Mouse (Mus musculus): Measurements from ENCODE around the gene Zcchc3. TPM values are rescaled to one million over a fixed set of nuclear protein-coding genes. Genes with fewer than 3 reads are reported as not detected.

Gene Zcchc3
- 1 to 10 TPM; 2.8 TPM for polyA plus RNA-seq (2017; shearing (Covaris generic))

DNA sequence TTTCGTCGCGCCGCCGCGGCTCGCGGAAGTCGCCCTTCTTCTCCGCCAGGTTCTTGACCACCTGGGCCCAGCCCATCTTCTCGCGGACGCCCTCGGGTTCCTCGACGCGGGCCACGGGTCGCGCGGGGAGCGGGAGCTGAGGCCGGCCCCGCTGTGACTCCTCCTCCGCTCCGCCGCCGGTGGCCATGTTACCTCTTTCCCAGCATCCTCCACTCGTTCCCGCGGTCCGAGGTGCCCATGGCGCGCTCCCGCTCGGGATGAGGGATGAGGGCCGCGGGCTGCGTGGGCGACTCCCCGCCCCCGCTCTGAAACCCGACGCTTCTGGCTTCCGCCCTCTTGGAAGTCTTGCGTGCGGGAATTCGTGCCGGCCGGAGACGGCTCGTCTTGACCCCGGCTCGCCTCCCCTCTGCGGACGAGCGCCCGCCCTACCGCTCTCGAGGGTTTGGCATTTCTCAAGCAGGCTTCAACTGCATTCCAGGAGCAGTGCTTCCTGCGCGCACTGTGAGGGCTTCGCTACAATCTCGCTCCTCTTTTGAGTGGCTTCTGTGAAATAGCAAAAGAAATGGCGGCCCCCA is at the start of gene Zcchc3:
Zcchc3 (minus strand) TSS at position 437 of the 575 bp plus-strand sequence.

DNA sequence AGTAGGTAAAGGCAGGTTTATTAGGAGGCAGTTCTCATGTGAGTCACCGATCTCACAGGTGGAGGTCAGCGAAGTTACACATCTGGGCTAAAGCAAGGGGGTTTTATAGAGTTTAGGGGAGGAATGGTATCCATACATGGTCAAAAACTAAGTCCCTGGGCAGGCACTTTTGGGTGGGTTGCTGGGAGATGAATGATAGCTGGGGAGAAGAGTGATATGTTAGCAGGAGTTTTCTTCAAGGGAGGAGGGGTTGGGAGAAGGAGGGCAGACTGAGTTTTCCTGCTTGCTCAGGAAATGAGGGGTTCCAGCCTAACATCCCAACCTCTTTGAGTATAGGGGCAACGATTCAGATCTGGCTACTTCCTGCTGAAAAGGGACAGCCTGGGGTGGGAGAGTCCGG is 460 bp upstream of the Zcchc3 start, which contains the start of gene 6820408C15Rik:
6820408C15Rik (plus strand) TSS at position 301 of the 400 bp plus-strand sequence.

DNA sequence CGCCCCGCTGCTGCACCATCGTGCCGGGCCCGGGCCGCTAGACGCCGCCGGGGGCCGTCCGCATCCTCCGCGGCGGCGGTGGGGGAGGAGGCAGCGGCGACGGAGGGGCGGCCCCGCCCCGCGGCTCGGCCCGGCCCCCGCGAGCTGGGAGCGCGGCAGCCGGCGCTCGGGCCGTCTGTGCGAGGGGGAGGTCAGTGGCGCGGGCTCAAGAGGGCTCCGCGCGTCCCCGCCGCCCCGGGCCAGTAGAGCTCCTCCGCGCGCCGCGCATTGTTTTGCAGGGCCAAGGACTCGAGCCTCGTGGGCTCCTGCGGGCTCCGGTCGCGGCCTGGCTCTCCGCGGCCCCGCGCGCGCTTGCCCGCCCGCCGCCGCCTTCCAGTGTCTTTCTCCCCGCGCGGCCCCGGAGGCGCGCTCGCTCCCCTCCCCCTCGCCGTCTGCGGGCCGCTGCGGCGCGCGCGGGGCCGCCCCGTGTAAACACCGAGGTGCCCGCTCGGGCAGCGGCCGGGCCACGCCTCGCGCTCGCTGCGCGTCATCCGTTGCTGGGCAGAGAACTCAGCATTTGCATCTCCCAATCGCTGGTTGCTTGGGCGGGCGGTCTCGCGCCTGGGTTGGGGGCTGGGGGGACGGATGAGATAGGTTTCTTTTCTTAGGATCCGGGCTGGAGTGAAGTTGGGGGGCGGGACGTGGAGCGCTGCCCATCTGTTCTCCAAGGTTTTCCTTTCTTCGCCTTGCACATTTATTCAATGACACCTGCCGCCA is 17.0 kb downstream of the Zcchc3 start, which contains the start of gene Sox12:
Sox12 (minus strand) TSS at position 384 of the 756 bp plus-strand sequence.

DNA sequence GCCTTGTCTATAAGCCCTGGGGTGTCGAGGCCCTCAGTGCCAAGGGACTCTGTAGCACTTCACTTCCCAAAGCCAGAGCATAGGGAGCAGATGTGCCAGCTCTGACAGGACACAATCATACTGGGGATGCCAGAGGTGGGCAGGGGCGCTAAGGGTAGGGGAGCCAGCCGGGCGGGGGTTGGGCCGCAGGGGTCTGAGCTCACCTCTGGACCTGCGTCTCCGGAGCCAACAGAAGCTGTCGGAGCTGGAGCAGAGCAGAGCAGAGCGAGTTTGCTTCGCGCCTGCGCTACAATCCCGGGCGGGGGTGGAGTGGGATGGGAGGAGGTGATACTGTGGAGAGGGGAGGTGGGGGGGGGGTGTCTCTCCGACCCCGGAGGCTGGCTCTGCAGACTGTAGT is 38.5 kb downstream of the Zcchc3 start, which contains the start of gene Nrsn2:
Nrsn2 (minus strand) TSS at position 294 of the 397 bp plus-strand sequence.

Other genes starting within 250 kb of the Zcchc3 start
- 10 to 100 TPM; 41.7 to 54.9 TPM for gene Csnk2a1, start 188.2 kb downstream of the Zcchc3 start, polyA plus RNA-seq (2017; shearing (Covaris generic))
- gene Tbc1d20, start 121.2 kb downstream of the Zcchc3 start, polyA plus RNA-seq (2017; shearing (Covaris generic)) = 10 to 100 TPM; 43.8 to 62.6 TPM
- gene Rbck1, start 82.4 kb downstream of the Zcchc3 start, polyA plus RNA-seq (2017; shearing (Covaris generic)) = 100 to 1,000 TPM; 263 to 272 TPM
- 1 to 10 TPM; 7.0 TPM for gene Trib3, start 71.0 kb downstream of the Zcchc3 start, polyA plus RNA-seq (2017; shearing (Covaris generic))
- gene Nrsn2, start 38.4 kb downstream of the Zcchc3 start, polyA plus RNA-seq (2017; shearing (Covaris generic)) = not detected
- 1 to 10 TPM in 1 of 2 experiments, under 1 TPM in 1; 0.32 to 1.6 TPM for gene Sox12, start 17.0 kb downstream of the Zcchc3 start, polyA plus RNA-seq (2017; shearing (Covaris generic))
- under 1 TPM in 1 of 2 experiments, not detected in 1; 0.21 TPM for gene 6820408C15Rik, start 560 bp upstream of the Zcchc3 start, polyA plus RNA-seq (2017; shearing (Covaris generic))
- gene Defb23, start 49.6 kb upstream of the Zcchc3 start, polyA plus RNA-seq (2017; shearing (Covaris generic)) = not detected
- gene Defb20, start 62.0 kb upstream of the Zcchc3 start, polyA plus RNA-seq (2017; shearing (Covaris generic)) = not detected
- gene Defb22, start 75.1 kb upstream of the Zcchc3 start, polyA plus RNA-seq (2017; shearing (Covaris generic)) = not detected
- gene Defb26, start 96.7 kb upstream of the Zcchc3 start, polyA plus RNA-seq (2017; shearing (Covaris generic)) = not detected
- not detected for gene Defb28, start 103.2 kb upstream of the Zcchc3 start, polyA plus RNA-seq (2017; shearing (Covaris generic))
- gene Defb29, start 125.1 kb upstream of the Zcchc3 start, polyA plus RNA-seq (2017; shearing (Covaris generic)) = not detected
- gene Gm17416, start 154.3 kb upstream of the Zcchc3 start, polyA plus RNA-seq (2017; shearing (Covaris generic)) = not detected
- not detected for gene Defb21, start 157.7 kb upstream of the Zcchc3 start, polyA plus RNA-seq (2017; shearing (Covaris generic))
- gene Defb19, start 165.3 kb upstream of the Zcchc3 start, polyA plus RNA-seq (2017; shearing (Covaris generic)) = not detected
- gene Defb45, start 184.4 kb upstream of the Zcchc3 start, polyA plus RNA-seq (2017; shearing (Covaris generic)) = not detected
- gene Defb36, start 189.3 kb upstream of the Zcchc3 start, polyA plus RNA-seq (2017; shearing (Covaris generic)) = not detected
- not detected for gene Defb25, start 208.0 kb upstream of the Zcchc3 start, polyA plus RNA-seq (2017; shearing (Covaris generic))
- gene Rem1, start 211.9 kb upstream of the Zcchc3 start, polyA plus RNA-seq (2017; shearing (Covaris generic)) = not detected